Mouse (Mus musculus): ENCODE measurements at regions not wholly inside any gene's neighbourhood (a gene's known extent, or its start where the extent isn't known, plus 50 kb on each side); places are given as distances from the start of the nearest gene placed in this dataset.

GRCm38 (mm10) chr3:147631151-147631550 is 779.0 kb downstream of the Ttll7 start:
- 74% methylated on average over 3 of the region's 3 CpGs for WGBS
- no peak overlapping the region for H3K4me3 ChIP-seq (ENCODE audit: low read depth, low read length)
- H3K4me1 ChIP-seq (ENCODE audit: control insufficient read depth, insufficient read depth, insufficient read length, low read length), result no peaks in the 10 kb centered on the region
- no peaks in the 10 kb centered on the region for H3K27me3 ChIP-seq (ENCODE audit: control insufficient read depth, insufficient read depth, low read length)
- no peaks in the 10 kb centered on the region for H3K36me3 ChIP-seq (ENCODE audit: control insufficient read depth, insufficient read depth, low read length)
- H3K27ac ChIP-seq (ENCODE audit: insufficient read depth, low read depth, low read length), result no peak overlapping the region
- TF ChIP-seq CTCF (IDR thresholded peaks at IDR 0.05; ENCODE audit: extremely low read depth, insufficient read length, insufficient replicate concordance, low read depth, low read length), result no peak
- TF ChIP-seq POLR2A (IDR thresholded peaks at IDR 0.05; ENCODE audit: low read depth, low read length), result no peak

- Histone ChIP-seq H3K4me3 (ENCODE audit: low read depth, low read length) (no peak overlapping the region), H3K36me3 (ENCODE audit: control insufficient read depth, insufficient read depth, low read length) (no peaks in the 10 kb centered on the region), H3K27ac (ENCODE audit: insufficient read depth, low read depth, low read length) (no peak overlapping the region), H3K27me3 (ENCODE audit: control insufficient read depth, insufficient read depth, low read length) (no peaks in the 10 kb centered on the region), H3K4me1 (ENCODE audit: control insufficient read depth, insufficient read depth, insufficient read length, low read length) (no peaks in the 10 kb centered on the region)
- no peak for TF ChIP-seq CTCF (IDR thresholded peaks at IDR 0.05; ENCODE audit: extremely low read depth, insufficient read length, insufficient replicate concordance, low read depth, low read length)
- no peak for TF ChIP-seq POLR2A (IDR thresholded peaks at IDR 0.05; ENCODE audit: low read depth, low read length)
- WGBS, result 54% methylated on average over 6 of the region's 6 CpGs
Observed at GRCm38 (mm10) chr3:147583697-147584315, 731.6 kb downstream of the Ttll7 start.

GRCm38 (mm10) chr3:147571850-147572249 is 719.7 kb downstream of the Ttll7 start:
- 72% methylated on average over 4 of the region's 4 CpGs for WGBS
- no peak overlapping the region for H3K4me3 ChIP-seq (ENCODE audit: low read depth, low read length)
- H3K27me3 ChIP-seq (ENCODE audit: control insufficient read depth, insufficient read depth, low read length), result no peaks in the 10 kb centered on the region
- TF ChIP-seq POLR2A (IDR thresholded peaks at IDR 0.05; ENCODE audit: low read depth, low read length) (no peak), CTCF (IDR thresholded peaks at IDR 0.05; ENCODE audit: extremely low read depth, insufficient read length, insufficient replicate concordance, low read depth, low read length) (no peak)
- no peaks in the 10 kb centered on the region for H3K36me3 ChIP-seq (ENCODE audit: control insufficient read depth, insufficient read depth, low read length)
- no peaks in the 10 kb centered on the region for H3K4me1 ChIP-seq (ENCODE audit: control insufficient read depth, insufficient read depth, insufficient read length, low read length)
- no peak overlapping the region for H3K27ac ChIP-seq (ENCODE audit: insufficient read depth, low read depth, low read length)

- no peak for TF ChIP-seq CTCF (IDR thresholded peaks at IDR 0.05; ENCODE audit: extremely low read depth, insufficient read length, insufficient replicate concordance, low read depth, low read length)
- H3K27me3 ChIP-seq (ENCODE audit: control insufficient read depth, insufficient read depth, low read length), result no peaks in the 10 kb centered on the region
- H3K4me1 ChIP-seq (ENCODE audit: control insufficient read depth, insufficient read depth, insufficient read length, low read length), result no peaks in the 10 kb centered on the region
- H3K36me3 ChIP-seq (ENCODE audit: control insufficient read depth, insufficient read depth, low read length), result no peaks in the 10 kb centered on the region
- H3K27ac ChIP-seq (ENCODE audit: insufficient read depth, low read depth, low read length), result no peak overlapping the region
- H3K4me3 ChIP-seq (ENCODE audit: low read depth, low read length), result no peak overlapping the region
- 64% methylated on average over 6 of the region's 6 CpGs for WGBS
Observed at GRCm38 (mm10) chr3:147545329-147546006, 693.3 kb downstream of the Ttll7 start.

GRCm38 (mm10) chr3:147542285-147542684 is 690.1 kb downstream of the Ttll7 start:
- Histone ChIP-seq H3K27ac (ENCODE audit: insufficient read depth, low read depth, low read length) (no peak overlapping the region), H3K4me3 (ENCODE audit: low read depth, low read length) (no peak overlapping the region), H3K4me1 (ENCODE audit: control insufficient read depth, insufficient read depth, insufficient read length, low read length) (no peaks in the 10 kb centered on the region), H3K27me3 (ENCODE audit: control insufficient read depth, insufficient read depth, low read length) (no peaks in the 10 kb centered on the region), H3K36me3 (ENCODE audit: control insufficient read depth, insufficient read depth, low read length) (no peaks in the 10 kb centered on the region)
- no peak for TF ChIP-seq POLR2A (IDR thresholded peaks at IDR 0.05; ENCODE audit: low read depth, low read length)
- no peak for TF ChIP-seq CTCF (IDR thresholded peaks at IDR 0.05; ENCODE audit: extremely low read depth, insufficient read length, insufficient replicate concordance, low read depth, low read length)
- 82% methylated on average over 4 of the region's 4 CpGs for WGBS

- Histone ChIP-seq H3K36me3 (ENCODE audit: control insufficient read depth, insufficient read depth, low read length) (no peaks in the 10 kb centered on the region), H3K27ac (ENCODE audit: insufficient read depth, low read depth, low read length) (no peak overlapping the region), H3K4me1 (ENCODE audit: control insufficient read depth, insufficient read depth, insufficient read length, low read length) (no peaks in the 10 kb centered on the region)
Observed at GRCm38 (mm10) chr3:147537584-147537983, 685.4 kb downstream of the Ttll7 start.

GRCm38 (mm10) chr3:147532196-147532595 is 680.0 kb downstream of the Ttll7 start:
- no peak overlapping the region for H3K4me3 ChIP-seq (ENCODE audit: low read depth, low read length)
- H3K4me1 ChIP-seq (ENCODE audit: control insufficient read depth, insufficient read depth, insufficient read length, low read length), result no peaks in the 10 kb centered on the region
- WGBS, result 72% methylated on average over 2 of the region's 2 CpGs
- TF ChIP-seq POLR2A (IDR thresholded peaks at IDR 0.05; ENCODE audit: low read depth, low read length) (no peak), CTCF (IDR thresholded peaks at IDR 0.05; ENCODE audit: extremely low read depth, insufficient read length, insufficient replicate concordance, low read depth, low read length) (no peak)
- no peak overlapping the region for H3K27ac ChIP-seq (ENCODE audit: insufficient read depth, low read depth, low read length)
- H3K36me3 ChIP-seq (ENCODE audit: control insufficient read depth, insufficient read depth, low read length), result no peaks in the 10 kb centered on the region
- H3K27me3 ChIP-seq (ENCODE audit: control insufficient read depth, insufficient read depth, low read length), result no peaks in the 10 kb centered on the region

More at GRCm38 (mm10) chr3:147537584-147537983, 685.4 kb downstream of the Ttll7 start:
- Histone ChIP-seq H3K4me3 (ENCODE audit: low read depth, low read length) (no peak overlapping the region), H3K27me3 (ENCODE audit: control insufficient read depth, insufficient read depth, low read length) (no peaks in the 10 kb centered on the region)
- no peak for TF ChIP-seq POLR2A (IDR thresholded peaks at IDR 0.05; ENCODE audit: low read depth, low read length)
- TF ChIP-seq CTCF (IDR thresholded peaks at IDR 0.05; ENCODE audit: extremely low read depth, insufficient read length, insufficient replicate concordance, low read depth, low read length), result no peak
